Mouse (Mus musculus): ENCODE measurements around the gene Tsc1. TPM values are rescaled to one million over a fixed set of nuclear protein-coding genes. Genes with fewer than 3 reads are reported as not detected.

Tsc1 gene
- polyA plus RNA-seq, 1 experiment from 2014 or later = 25.1 TPM

- no peak for ATAC-seq (ENCODE audit: low FRiP score)
- no peak for DNase-seq (ENCODE audit: low spot score)
- Histone ChIP-seq H3K4me1 (replicated peaks; ENCODE audit: control insufficient read depth, insufficient read depth, low read length) (no peaks in the 10 kb centered on the region), H3K9ac (ENCODE audit: low read depth, low read length) (no peak overlapping the region), H3K4me3 (ENCODE audit: low read depth, low read length) (no peak overlapping the region), H3K27ac (ENCODE audit: low read depth, low read length) (no peak overlapping the region), H3K36me3 (ENCODE audit: control insufficient read depth, insufficient read depth, low read length) (peaks cover 4% of the 10 kb centered on the region; the same call in 1 of the 2 replicates), H3K27me3 (ENCODE audit: control insufficient read depth, insufficient read depth, low read length) (no peaks in the 10 kb centered on the region), H3K4me2 (replicated peaks; ENCODE audit: low read depth, low read length) (no peak overlapping the region), H3K9me3 (ENCODE audit: control insufficient read depth, low read length) (no peaks in the 10 kb centered on the region)
- 86% methylated on average over 7 of the region's 7 CpGs for WGBS
These were observed 44.9 kb downstream of the Tsc1 start for GRCm38 (mm10) chr2:28685895-28686294.

- H3K4me2 ChIP-seq (replicated peaks; ENCODE audit: low read depth, low read length) = no peak overlapping the region
- DNase-seq (ENCODE audit: low spot score) = peak; percentile 66
- H3K4me1 ChIP-seq (replicated peaks; ENCODE audit: control insufficient read depth, insufficient read depth, low read length) = no peaks in the 10 kb centered on the region
- no peaks in the 10 kb centered on the region for H3K27me3 ChIP-seq (ENCODE audit: control insufficient read depth, insufficient read depth, low read length)
- H3K27ac ChIP-seq (ENCODE audit: low read depth, low read length) = no peak overlapping the region
- no peak overlapping the region for H3K9ac ChIP-seq (ENCODE audit: low read depth, low read length)
- no peaks in the 10 kb centered on the region for H3K9me3 ChIP-seq (ENCODE audit: control insufficient read depth, low read length)
- WGBS = 50% methylated on average over 3 of the region's 3 CpGs
- H3K4me3 ChIP-seq (ENCODE audit: low read depth, low read length) = no peak overlapping the region
- no peak for ATAC-seq (ENCODE audit: low FRiP score)
- no peaks in the 10 kb centered on the region for H3K36me3 ChIP-seq (ENCODE audit: control insufficient read depth, insufficient read depth, low read length)
These were observed 47.4 kb downstream of the Tsc1 start for GRCm38 (mm10) chr2:28688431-28688830.

- H3K36me3 ChIP-seq (ENCODE audit: control insufficient read depth, insufficient read depth, low read length) = no peaks in the 10 kb centered on the region
- no peaks in the 10 kb centered on the region for H3K27me3 ChIP-seq (ENCODE audit: control insufficient read depth, insufficient read depth, low read length)
- no peak overlapping the region for H3K4me3 ChIP-seq (ENCODE audit: low read depth, low read length)
- ATAC-seq (ENCODE audit: low FRiP score) (no peak), DNase-seq (ENCODE audit: low spot score) (no peak)
- H3K9ac ChIP-seq (ENCODE audit: low read depth, low read length) = no peak overlapping the region
- no peak overlapping the region for H3K27ac ChIP-seq (ENCODE audit: low read depth, low read length)
- WGBS = 71% methylated on average over 9 of the region's 9 CpGs
- H3K4me1 ChIP-seq (replicated peaks; ENCODE audit: control insufficient read depth, insufficient read depth, low read length) = no peaks in the 10 kb centered on the region
- H3K4me2 ChIP-seq (replicated peaks; ENCODE audit: low read depth, low read length) = no peak overlapping the region
- no peaks in the 10 kb centered on the region for H3K9me3 ChIP-seq (ENCODE audit: control insufficient read depth, low read length)
These were observed 51.7 kb downstream of the Tsc1 start for GRCm38 (mm10) chr2:28692692-28693091.

GRCm38 (mm10) chr2:28698566-28698965 lies 57.5 kb downstream of the Tsc1 start:
- no peak overlapping the region for H3K9ac ChIP-seq (ENCODE audit: low read depth, low read length)
- no peak for DNase-seq (ENCODE audit: low spot score)
- no peaks in the 10 kb centered on the region for H3K9me3 ChIP-seq (ENCODE audit: control insufficient read depth, low read length)
- no peak overlapping the region for H3K4me3 ChIP-seq (ENCODE audit: low read depth, low read length)
- ATAC-seq (ENCODE audit: low FRiP score) = no peak
- no peaks in the 10 kb centered on the region for H3K36me3 ChIP-seq (ENCODE audit: control insufficient read depth, insufficient read depth, low read length)
- H3K4me2 ChIP-seq (replicated peaks; ENCODE audit: low read depth, low read length) = no peak overlapping the region
- 80% methylated on average over 5 of the region's 5 CpGs for WGBS
- no peak overlapping the region for H3K27ac ChIP-seq (ENCODE audit: low read depth, low read length)
- no peaks in the 10 kb centered on the region for H3K4me1 ChIP-seq (replicated peaks; ENCODE audit: control insufficient read depth, insufficient read depth, low read length)
- no peaks in the 10 kb centered on the region for H3K27me3 ChIP-seq (ENCODE audit: control insufficient read depth, insufficient read depth, low read length)

GRCm38 (mm10) chr2:28699361-28700335 lies 58.6 kb downstream of the Tsc1 start, which contains the start of the genes Spaca9 and Ak8:
TSS of gene Spaca9 (minus strand) at chr2:28699727.
TSS of gene Ak8 (plus strand) at chr2:28700164.
- 0 out of 2 replicates have a peak within 1 kb of the TSS, but pooled peaks have one; percentile 17 for H3K27ac ChIP-seq (ENCODE audit: low read depth, low read length)
- ATAC-seq (ENCODE audit: low FRiP score) = peak; percentile 82

GRCm38 (mm10) chr2:28701646-28702262 lies 60.7 kb downstream of the Tsc1 start:
- Histone ChIP-seq H3K9me3 (ENCODE audit: control insufficient read depth, low read length) (no peaks in the 10 kb centered on the region), H3K27me3 (ENCODE audit: control insufficient read depth, insufficient read depth, low read length) (no peaks in the 10 kb centered on the region), H3K4me1 (replicated peaks; ENCODE audit: control insufficient read depth, insufficient read depth, low read length) (no peaks in the 10 kb centered on the region), H3K36me3 (ENCODE audit: control insufficient read depth, insufficient read depth, low read length) (no peaks in the 10 kb centered on the region), H3K9ac (ENCODE audit: low read depth, low read length) (no peak overlapping the region), H3K4me3 (ENCODE audit: low read depth, low read length) (no peak overlapping the region), H3K27ac (ENCODE audit: low read depth, low read length) (no peak overlapping the region), H3K4me2 (replicated peaks; ENCODE audit: low read depth, low read length) (no peak overlapping the region)
- whole genome bisulfite sequencing = 75% methylated on average over 8 of the region's 8 CpGs
- DNase-seq (ENCODE audit: low spot score) (no peak), ATAC-seq (ENCODE audit: low FRiP score) (no peak)

More at GRCm38 (mm10) chr2:28699361-28700335, 58.6 kb downstream of the Tsc1 start, which contains the start of the genes Spaca9 and Ak8:
- DNase-seq (ENCODE audit: low spot score) = peak; percentile 90
- H3K4me2 ChIP-seq (replicated peaks; ENCODE audit: low read depth, low read length) = peak within 1 kb of the TSS; percentile 81
- 1% methylated on average over 53 of the region's 53 CpGs for WGBS
- H3K27me3 ChIP-seq (ENCODE audit: control insufficient read depth, insufficient read depth, low read length) = no peaks in the 10 kb centered on the region
- H3K4me3 ChIP-seq (ENCODE audit: low read depth, low read length) = peak within 1 kb of the TSS; percentile 69
- no peaks in the 10 kb centered on the region for H3K4me1 ChIP-seq (replicated peaks; ENCODE audit: control insufficient read depth, insufficient read depth, low read length)
- H3K36me3 ChIP-seq (ENCODE audit: control insufficient read depth, insufficient read depth, low read length) = no peaks in the 10 kb centered on the region
- H3K9me3 ChIP-seq (ENCODE audit: control insufficient read depth, low read length) = no peaks in the 10 kb centered on the region
- H3K9ac ChIP-seq (ENCODE audit: low read depth, low read length) = peak within 1 kb of the TSS; percentile 61; the same call in 1 of the 2 replicates

GRCm38 (mm10) chr2:28706106-28706636 lies 65.1 kb downstream of the Tsc1 start:
- no peak overlapping the region for H3K4me2 ChIP-seq (replicated peaks; ENCODE audit: low read depth, low read length)
- no peak for DNase-seq (ENCODE audit: low spot score)
- ATAC-seq (ENCODE audit: low FRiP score) = no peak
- no peaks in the 10 kb centered on the region for H3K9me3 ChIP-seq (ENCODE audit: control insufficient read depth, low read length)
- H3K4me3 ChIP-seq (ENCODE audit: low read depth, low read length) = no peak overlapping the region
- WGBS = 73% methylated on average over 8 of the region's 8 CpGs
- no peaks in the 10 kb centered on the region for H3K36me3 ChIP-seq (ENCODE audit: control insufficient read depth, insufficient read depth, low read length)
- H3K27me3 ChIP-seq (ENCODE audit: control insufficient read depth, insufficient read depth, low read length) = no peaks in the 10 kb centered on the region
- H3K4me1 ChIP-seq (replicated peaks; ENCODE audit: control insufficient read depth, insufficient read depth, low read length) = no peaks in the 10 kb centered on the region
- H3K27ac ChIP-seq (ENCODE audit: low read depth, low read length) = no peak overlapping the region
- no peak overlapping the region for H3K9ac ChIP-seq (ENCODE audit: low read depth, low read length)

- ATAC-seq (ENCODE audit: low FRiP score) (no peak), DNase-seq (ENCODE audit: low spot score) (no peak)
- no peaks in the 10 kb centered on the region for H3K27me3 ChIP-seq (ENCODE audit: control insufficient read depth, insufficient read depth, low read length)
- 80% methylated on average over 6 of the region's 6 CpGs for WGBS
- no peak overlapping the region for H3K4me3 ChIP-seq (ENCODE audit: low read depth, low read length)
- no peak overlapping the region for H3K9ac ChIP-seq (ENCODE audit: low read depth, low read length)
- no peaks in the 10 kb centered on the region for H3K9me3 ChIP-seq (ENCODE audit: control insufficient read depth, low read length)
- no peaks in the 10 kb centered on the region for H3K36me3 ChIP-seq (ENCODE audit: control insufficient read depth, insufficient read depth, low read length)
- no peaks in the 10 kb centered on the region for H3K4me1 ChIP-seq (replicated peaks; ENCODE audit: control insufficient read depth, insufficient read depth, low read length)
- no peak overlapping the region for H3K27ac ChIP-seq (ENCODE audit: low read depth, low read length)
- H3K4me2 ChIP-seq (replicated peaks; ENCODE audit: low read depth, low read length) = no peak overlapping the region
These were observed 65.8 kb downstream of the Tsc1 start for GRCm38 (mm10) chr2:28706787-28707186.
